Comparison of ENCODE assay signal across 22 mouse cellular contexts in genomic region chr10:128740296-128740695, GRCm38 (mm10). TPM values are rescaled to one million over a fixed set of nuclear protein-coding genes. Genes with fewer than 3 reads are reported as not detected.
DNase-seq lines count a peak whose midpoint lies in the region; ATAC-seq and TF ChIP-seq lines count a peak whose summit lies in the region.
"Had no signal": no experiment of that assay in that cellular context is flagged by ENCODE, and none has a peak within 500 bp of the region (broad histone marks: within the 10 kb centered on the region; RNA-seq: fewer than 3 reads in every experiment).

No protein-coding gene starts in this region.

- no peak overlapping the region for H3K9ac ChIP-seq in ES-Bruce4 (ENCODE audit: low read depth, poor library complexity, severe bottlenecking)
- no peak overlapping the region for H3K9ac ChIP-seq in liver, embryonic 14.5 days (replicated peaks)
- no peak overlapping the region for H3K9ac ChIP-seq in intestine, postnatal 0 days (ENCODE audit: low read depth, low read length)
- H3K9ac ChIP-seq: embryonic facial prominence, embryonic 15.5 days; heart, embryonic 12.5 days; hindbrain, embryonic 15.5 days had no signal

- 0 out of 2 replicates have a peak, but pooled peaks have one; percentile 37 for ATAC-seq in G1E (ENCODE audit: extremely low read depth, insufficient number of reproducible peaks, low FRiP score, poor library complexity, severe bottlenecking)
- peak; percentile 50; the same call in 1 of the 2 replicates for ATAC-seq in liver, embryonic 14.5 days (ENCODE audit: insufficient read depth)
- no peak for ATAC-seq in intestine, postnatal 0 days
- ATAC-seq: forebrain, embryonic 14.5 days had no signal

- H3K4me1 ChIP-seq in ES-Bruce4 (ENCODE audit: control insufficient read depth, insufficient read depth, low read length): peaks cover 3% of the 10 kb centered on the region
- peaks cover 41% of the 10 kb centered on the region for H3K4me1 ChIP-seq in G1E (ENCODE audit: insufficient read depth, low read depth, low read length)
- H3K4me1 ChIP-seq in liver, embryonic 14.5 days (replicated peaks; ENCODE audit: control insufficient read depth in 2 of 2, insufficient read depth in 2 of 2, low read length in 1 of 2): peaks cover 3 to 20% of the 10 kb centered on the region in 2 experiments
- H3K4me1 ChIP-seq in intestine, postnatal 0 days (replicated peaks; ENCODE audit: control insufficient read depth, insufficient read depth, low read length): peaks cover 6% of the 10 kb centered on the region; the same call in 1 of the 2 replicates
- peaks cover 2% of the 10 kb centered on the region for H3K4me1 ChIP-seq in thymus, adult 2 months (replicated peaks; ENCODE audit: control insufficient read depth, insufficient read depth, low read length)

- intact Hi-C loops in left cerebral cortex, postnatal 36 days (cut with DNase I): no loop called here

- peak overlapping the region; percentile 54 for H3K27ac ChIP-seq in ES-Bruce4 (ENCODE audit: insufficient read depth, low read length)
- H3K27ac ChIP-seq in liver, embryonic 14.5 days: no peak overlapping the region
- H3K27ac ChIP-seq in intestine, postnatal 0 days (ENCODE audit: low read depth, low read length): no peak overlapping the region
- no peak overlapping the region for H3K27ac ChIP-seq in thymus, adult 2 months (ENCODE audit: control insufficient read depth, insufficient read depth, low read length)
- H3K27ac ChIP-seq: embryonic facial prominence, embryonic 15.5 days; forebrain, embryonic 10.5 days; gastrocnemius, adult 2 months; hindbrain, embryonic 10.5 days; hindbrain, embryonic 15.5 days had no signal

- DNase-seq in G1E (ENCODE audit: low spot score): peak; percentile 16
- DNase-seq in induced T-regulatory cell, adult 2 months (ENCODE audit: low read depth): peak; percentile 43
- DNase-seq in liver, embryonic 14.5 days (ENCODE audit: low read depth in 3 of 3, low spot score in 3 of 3): no peak
- DNase-seq in left cerebral cortex, postnatal 36 days (ENCODE audit: low spot score in 2 of 2): no peak
- no peak for DNase-seq in urinary bladder, adult 18-20 months (ENCODE audit: low spot score in 2 of 2)
- DNase-seq in thymus, adult 2 months: no peak
- DNase-seq: adrenal gland, postnatal 10 days; cerebellum, adult 18-20 months; cerebellum, adult 9-11 months; cerebellum, postnatal 36 days; embryo, embryonic 11 days; gastrocnemius, adult 2 months; gastrocnemius, postnatal 25 days had no signal

- H3K27me3 ChIP-seq in ES-Bruce4 (ENCODE audit: control insufficient read depth, insufficient read depth, low read length, poor library complexity, severe bottlenecking) (no peaks in the 10 kb centered on the region), G1E (ENCODE audit: insufficient read depth, low read length) (peaks cover 9% of the 10 kb centered on the region)
- H3K27me3 ChIP-seq in liver, embryonic 14.5 days (ENCODE audit: control insufficient read depth, insufficient read depth, low read length): peaks cover 36% of the 10 kb centered on the region
- H3K27me3 ChIP-seq in intestine, postnatal 0 days (replicated peaks; ENCODE audit: control insufficient read depth, insufficient read depth, low read length): no peaks in the 10 kb centered on the region
- no peaks in the 10 kb centered on the region for H3K27me3 ChIP-seq in thymus, adult 2 months (ENCODE audit: control insufficient read depth, insufficient read depth, low read length)
- H3K27me3 ChIP-seq: embryonic facial prominence, embryonic 15.5 days had no signal

- no peak overlapping the region for H3K4me2 ChIP-seq in liver, embryonic 14.5 days (ENCODE audit: low read depth)
- H3K4me2 ChIP-seq in intestine, postnatal 0 days (replicated peaks; ENCODE audit: low read depth): no peak overlapping the region
- H3K4me2 ChIP-seq: embryonic facial prominence, embryonic 15.5 days; heart, embryonic 12.5 days; hindbrain, embryonic 15.5 days had no signal

- H3K36me3 ChIP-seq in ES-Bruce4 (ENCODE audit: control insufficient read depth, insufficient read depth, low read length, poor library complexity, severe bottlenecking): no peaks in the 10 kb centered on the region
- H3K36me3 ChIP-seq in G1E (replicated peaks): no peaks in the 10 kb centered on the region
- H3K36me3 ChIP-seq in liver, embryonic 14.5 days (replicated peaks; ENCODE audit: control insufficient read depth, insufficient read depth, low read depth): no peaks in the 10 kb centered on the region
- no peaks in the 10 kb centered on the region for H3K36me3 ChIP-seq in intestine, postnatal 0 days (ENCODE audit: control insufficient read depth, insufficient read depth)
- peaks cover 38% of the 10 kb centered on the region for H3K36me3 ChIP-seq in thymus, adult 2 months (ENCODE audit: control insufficient read depth, insufficient read depth, low read length)
- H3K36me3 ChIP-seq: forebrain, embryonic 10.5 days; hindbrain, embryonic 10.5 days; hindbrain, embryonic 15.5 days had no signal

- TF ChIP-seq POLR2A in ES-Bruce4 (IDR thresholded peaks at IDR 0.05; ENCODE audit: insufficient read depth, low read length): no peak
- no peak for TF ChIP-seq POLR2A in thymus, adult 2 months (IDR thresholded peaks at IDR 0.05; ENCODE audit: control insufficient read depth, extremely low read depth, insufficient read depth, low read length, poor library complexity)

- 14% methylated on average over 2 of the region's 2 CpGs for WGBS in liver, embryonic 14.5 days (ENCODE audit: insufficient replicate concordance)
- WGBS in intestine, postnatal 0 days: 28% methylated on average over 2 of the region's 2 CpGs
- WGBS in thymus, adult 2 months: 74% methylated on average over 2 of the region's 2 CpGs

- H3K9me3 ChIP-seq in ES-Bruce4 (replicated peaks; ENCODE audit: control insufficient read depth, insufficient read depth, low read length, poor library complexity, severe bottlenecking) (no peaks in the 10 kb centered on the region), G1E (replicated peaks) (no peaks in the 10 kb centered on the region)
- H3K9me3 ChIP-seq in liver, embryonic 14.5 days (ENCODE audit: control insufficient read depth, low read length): no peaks in the 10 kb centered on the region
- H3K9me3 ChIP-seq in intestine, postnatal 0 days (ENCODE audit: control insufficient read depth): no peaks in the 10 kb centered on the region
- H3K9me3 ChIP-seq: embryonic facial prominence, embryonic 15.5 days; forebrain, embryonic 10.5 days; heart, embryonic 12.5 days; hindbrain, embryonic 10.5 days; hindbrain, embryonic 15.5 days had no signal

- TF ChIP-seq CTCF in ES-Bruce4 (IDR thresholded peaks at IDR 0.05; ENCODE audit: low read depth, low read length) (no peak), G1E (IDR thresholded peaks at IDR 0.05; ENCODE audit: low read depth, low read length) (no peak)
- no peak for TF ChIP-seq CTCF in liver, embryonic 14.5 days (IDR thresholded peaks at IDR 0.05; ENCODE audit: low read depth)
- TF ChIP-seq CTCF in intestine, postnatal 0 days (IDR thresholded peaks at IDR 0.05; ENCODE audit: low read depth): no peak
- TF ChIP-seq CTCF in thymus, adult 2 months (IDR thresholded peaks at IDR 0.05; ENCODE audit: borderline replicate concordance, control insufficient read depth, extremely low read depth, insufficient read depth, low read length, poor library complexity): no peak

- TF ChIP-seq EP300 in ES-Bruce4 (IDR thresholded peaks at IDR 0.05; ENCODE audit: insufficient read depth, low read depth, low read length): no peak
- no peak for TF ChIP-seq EP300 in liver, embryonic 14.5 days (IDR thresholded peaks at IDR 0.05; ENCODE audit: low read depth)

- H3K4me3 ChIP-seq in ES-Bruce4 (ENCODE audit: low read depth, low read length) (no peak overlapping the region), G1E (ENCODE audit: low read depth, low read length) (no peak overlapping the region; the same call in 1 of the 2 replicates)
- no peak overlapping the region for H3K4me3 ChIP-seq in liver, embryonic 14.5 days (ENCODE audit: insufficient read depth in 1 of 2, low read depth in 2 of 2, low read length in 2 of 2)
- no peak overlapping the region for H3K4me3 ChIP-seq in intestine, postnatal 0 days (ENCODE audit: low read depth, low read length)
- H3K4me3 ChIP-seq in thymus, adult 2 months (ENCODE audit: control insufficient read depth, insufficient read depth, low read length): no peak overlapping the region
- H3K4me3 ChIP-seq: embryonic facial prominence, embryonic 15.5 days; erythroblast, embryonic 14.5 days; forebrain, embryonic 10.5 days; gastrocnemius, adult 2 months; heart, embryonic 12.5 days; hindbrain, embryonic 10.5 days; hindbrain, embryonic 15.5 days had no signal

RNA-seq across cellular contexts. Expression of gene Dgka, which starts 4.4 kb away (rescaled TPM):
- polyA plus RNA-seq in ES-Bruce4 (2011; ENCODE audit: insufficient read depth, insufficient read length, low read depth, missing spikeins): 44.7 and 46.7 TPM in 2 replicates
- 6.8 and 8.4 TPM in 2 replicates for total RNA-seq in G1E (2014; fragmentation: Nextera tagmentation)
- 3.3 TPM in 2 replicates for total RNA-seq in G1E (2017)
- polyA plus RNA-seq in G1E (2012): 0.19 and 0.50 TPM in 2 replicates
- polyA plus RNA-seq in liver, embryonic 14.5 days (2012; rRNA removed): 1.4 and 1.6 TPM in 2 replicates
- polyA plus RNA-seq in liver, embryonic 14.5 days (2014; fragmentation: Nextera tagmentation; extraction: Ambion mirVana): 2.0 and 2.1 TPM in 2 replicates
- polyA plus RNA-seq in intestine, postnatal 0 days (2015; fragmentation: Nextera tagmentation; extraction: Ambion mirVana): 7.1 and 8.2 TPM in 2 replicates
- total RNA-seq in left cerebral cortex, postnatal 36 days (2021): 1 to 10 TPM; 5.6 to 7.8 TPM
- 326 and 374 TPM in 2 replicates for polyA plus RNA-seq in thymus, adult 2 months (2012; rRNA removed)

RNA-seq across cellular contexts. Expression of gene Pym1, which starts 7.4 kb away (rescaled TPM):
- polyA plus RNA-seq in ES-Bruce4 (2011; ENCODE audit: insufficient read depth, insufficient read length, low read depth, missing spikeins): 53.8 and 56.0 TPM in 2 replicates
- total RNA-seq in G1E (2014; fragmentation: Nextera tagmentation): 78.7 and 93.7 TPM in 2 replicates
- 44.3 and 47.3 TPM in 2 replicates for total RNA-seq in G1E (2017)
- polyA plus RNA-seq in G1E (2012): 144 and 169 TPM in 2 replicates
- 14.2 and 19.5 TPM in 2 replicates for polyA plus RNA-seq in liver, embryonic 14.5 days (2012; rRNA removed)
- 12.4 and 15.3 TPM in 2 replicates for polyA plus RNA-seq in liver, embryonic 14.5 days (2014; fragmentation: Nextera tagmentation; extraction: Ambion mirVana)
- 22.3 and 22.7 TPM in 2 replicates for polyA plus RNA-seq in intestine, postnatal 0 days (2015; fragmentation: Nextera tagmentation; extraction: Ambion mirVana)
- total RNA-seq in left cerebral cortex, postnatal 36 days (2021): 10 to 100 TPM; 27.7 to 31.8 TPM
- 70.0 and 74.9 TPM in 2 replicates for polyA plus RNA-seq in thymus, adult 2 months (2012; rRNA removed)

RNA-seq across cellular contexts. Expression of gene Cdk2, which starts 35.5 kb away (rescaled TPM):
- polyA plus RNA-seq in ES-Bruce4 (2011; ENCODE audit: insufficient read depth, insufficient read length, low read depth, missing spikeins) (81.4 and 82.7 TPM in 2 replicates), G1E (2012) (34.7 and 36.3 TPM in 2 replicates)
- total RNA-seq in G1E (2014; fragmentation: Nextera tagmentation) (108 and 117 TPM in 2 replicates), G1E (2017) (109 and 113 TPM in 2 replicates)
- polyA plus RNA-seq in liver, embryonic 14.5 days (2012; rRNA removed): 38.8 and 40.7 TPM in 2 replicates
- 51.8 and 56.6 TPM in 2 replicates for polyA plus RNA-seq in liver, embryonic 14.5 days (2014; fragmentation: Nextera tagmentation; extraction: Ambion mirVana)
- 23.3 and 24.1 TPM in 2 replicates for polyA plus RNA-seq in intestine, postnatal 0 days (2015; fragmentation: Nextera tagmentation; extraction: Ambion mirVana)
- 1 to 10 TPM; 2.1 to 2.6 TPM for total RNA-seq in left cerebral cortex, postnatal 36 days (2021)
- polyA plus RNA-seq in thymus, adult 2 months (2012; rRNA removed): 87.6 and 100 TPM in 2 replicates

RNA-seq across cellular contexts. Expression of gene Pmel, which starts 36.3 kb away (rescaled TPM):
- 3.0 TPM in 2 replicates for polyA plus RNA-seq in ES-Bruce4 (2011; ENCODE audit: insufficient read depth, insufficient read length, low read depth, missing spikeins)
- total RNA-seq in G1E (2014; fragmentation: Nextera tagmentation): 0.58 and 2.4 TPM in 2 replicates
- total RNA-seq in G1E (2017): 0.76 and 1.0 TPM in 2 replicates
- 0.05 and 0.06 TPM in 2 replicates for polyA plus RNA-seq in G1E (2012)
- 0.27 and 0.31 TPM in 2 replicates for polyA plus RNA-seq in liver, embryonic 14.5 days (2012; rRNA removed)
- polyA plus RNA-seq in liver, embryonic 14.5 days (2014; fragmentation: Nextera tagmentation; extraction: Ambion mirVana): 0.20 and 0.50 TPM in 2 replicates
- 0.55 and 0.86 TPM in 2 replicates for polyA plus RNA-seq in intestine, postnatal 0 days (2015; fragmentation: Nextera tagmentation; extraction: Ambion mirVana)
- under 1 TPM; 0.48 to 0.79 TPM for total RNA-seq in left cerebral cortex, postnatal 36 days (2021)
- polyA plus RNA-seq in thymus, adult 2 months (2012; rRNA removed): 1.0 TPM in 2 replicates
- total RNA-seq: gastrocnemius, adult 2 months had no signal
- polyA plus RNA-seq: erythroblast, embryonic 14.5 days had no signal

RNA-seq across cellular contexts. Expression of gene Rab5b, which starts 44.2 kb away (rescaled TPM):
- 79.0 and 83.6 TPM in 2 replicates for polyA plus RNA-seq in ES-Bruce4 (2011; ENCODE audit: insufficient read depth, insufficient read length, low read depth, missing spikeins)
- 49.1 TPM in 2 replicates for total RNA-seq in G1E (2014; fragmentation: Nextera tagmentation)
- total RNA-seq in G1E (2017): 48.0 and 52.7 TPM in 2 replicates
- polyA plus RNA-seq in G1E (2012): 17.5 and 20.0 TPM in 2 replicates
- 17.8 and 19.3 TPM in 2 replicates for polyA plus RNA-seq in liver, embryonic 14.5 days (2012; rRNA removed)
- polyA plus RNA-seq in liver, embryonic 14.5 days (2014; fragmentation: Nextera tagmentation; extraction: Ambion mirVana): 24.5 and 26.2 TPM in 2 replicates
- 35.9 and 37.8 TPM in 2 replicates for polyA plus RNA-seq in intestine, postnatal 0 days (2015; fragmentation: Nextera tagmentation; extraction: Ambion mirVana)
- 100 to 1,000 TPM; 129 to 134 TPM for total RNA-seq in left cerebral cortex, postnatal 36 days (2021)
- polyA plus RNA-seq in thymus, adult 2 months (2012; rRNA removed): 73.8 and 86.1 TPM in 2 replicates

Comparison
In these comparisons a context has a peak if more than half of its experiments do, and no peak if none do; other contexts are left out.
1. DNase-seq: peak in G1E (single experiment) and induced T-regulatory cell, adult 2 months (single experiment); none in liver, embryonic 14.5 days (0 of 3), left cerebral cortex, postnatal 36 days (0 of 2), urinary bladder, adult 18-20 months (0 of 2) and thymus, adult 2 months (single experiment).